Mouse (Mus musculus) duodenum, adult 2 months (tissue): Measurements from ENCODE around the gene Fgd5. TPM values are rescaled to one million over a fixed set of nuclear protein-coding genes. Genes with fewer than 3 reads are reported as not detected.

ENCODE experiments used
- polyA plus RNA-seq: library from polyadenylated mRNA; depleted of rRNA; stranded (reverse); fragments of >200 nt; gene quantifications from 2 replicates; pipeline ENCODE4 v1.2.3, GENCODE M21; 2012; ENCODE audit warnings: low replicate concordance; rRNA removed

Fgd5 gene
- 1.6 and 2.6 TPM in 2 replicates for polyA plus RNA-seq

DNA sequence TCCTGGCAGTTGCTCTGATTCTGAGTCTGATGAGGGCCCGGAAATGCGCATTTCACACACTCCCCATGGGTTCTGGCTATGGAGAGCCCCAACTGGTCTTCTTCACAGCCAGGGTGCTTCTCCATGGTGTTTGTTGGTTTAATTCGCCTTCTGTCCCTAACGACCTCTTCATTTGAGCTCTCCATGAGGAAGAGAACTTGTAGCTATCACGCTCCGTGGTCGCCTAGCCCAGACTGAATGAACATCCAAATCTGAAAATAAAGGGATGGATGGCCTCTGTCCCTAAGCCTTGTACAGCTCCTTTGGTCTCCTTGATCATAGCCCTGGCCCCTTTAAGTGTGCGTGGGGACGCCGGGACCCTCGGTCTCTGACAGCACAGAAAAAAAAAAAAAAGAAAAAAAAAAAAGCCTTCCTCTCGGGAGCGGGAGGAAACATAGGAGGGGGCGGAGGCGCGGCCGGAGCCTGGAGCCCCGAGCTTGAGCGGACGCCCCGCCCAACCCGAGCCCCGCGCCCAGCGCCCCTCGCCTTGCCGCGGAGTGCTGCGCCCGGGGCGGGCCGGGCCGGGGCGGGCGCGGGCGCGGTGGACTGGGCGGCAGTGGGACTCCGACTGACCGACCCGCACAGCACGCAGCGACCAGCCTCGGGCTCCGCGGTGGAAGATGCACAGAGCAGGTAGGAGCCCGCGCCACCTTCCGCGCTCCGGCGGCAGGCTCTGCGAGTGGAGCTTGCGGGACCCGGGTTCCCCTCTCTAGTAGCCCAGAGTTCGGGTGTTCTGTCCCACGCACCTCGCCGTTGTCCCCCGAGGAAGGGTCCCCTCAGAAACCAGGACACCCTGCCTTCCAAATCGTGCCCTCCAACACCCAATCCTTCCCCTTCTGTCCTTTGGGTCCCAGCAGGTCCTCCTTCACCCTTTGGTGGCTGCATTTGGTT, at the start of gene Fgd5:
TSS of gene Fgd5 (plus strand) at position 508 of the 930 bp plus-strand sequence.

DNA sequence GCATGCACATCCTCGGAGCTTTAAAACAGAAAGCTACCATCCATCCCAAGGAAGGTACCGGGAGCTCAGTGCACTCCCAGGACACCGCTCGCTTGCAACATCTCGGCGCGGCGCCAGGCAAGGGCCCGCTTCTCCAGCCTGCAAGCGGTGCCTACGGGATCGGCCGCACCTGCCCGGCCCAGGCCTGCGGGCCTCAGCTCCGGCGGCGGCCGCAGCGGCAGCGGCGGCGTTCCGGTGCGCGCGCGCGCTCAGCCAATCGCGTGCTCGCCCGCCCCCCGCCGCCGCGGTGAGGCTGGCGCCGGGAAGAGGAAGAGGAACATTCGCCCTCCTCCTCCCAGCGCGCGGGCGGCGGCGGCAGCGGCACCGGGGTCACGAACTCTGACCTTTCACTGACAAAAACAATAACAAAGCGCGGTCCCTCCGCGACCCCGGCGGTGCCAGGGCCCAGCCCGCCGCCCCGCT, 112.5 kb downstream of the Fgd5 start, which contains the start of gene Nr2c2:
TSS of gene Nr2c2 (plus strand) at position 261 of the 462 bp plus-strand sequence.

Other genes starting within 250 kb of the Fgd5 start
- 0.51 and 1.1 TPM in 2 replicates for gene Grip2, start 151.6 kb upstream of the Fgd5 start, polyA plus RNA-seq
- gene Ccdc174, start 100.8 kb upstream of the Fgd5 start, polyA plus RNA-seq: 1.3 and 1.6 TPM in 2 replicates
- gene 4930590J08Rik, start 76.1 kb upstream of the Fgd5 start, polyA plus RNA-seq: 0.02 TPM in 1 of 2 replicates, not detected in the other
- 4.8 and 7.4 TPM in 2 replicates for gene Nr2c2, start 112.5 kb downstream of the Fgd5 start, polyA plus RNA-seq
- gene Mrps25, start 205.2 kb downstream of the Fgd5 start, polyA plus RNA-seq: 2.4 and 3.3 TPM in 2 replicates
- gene Rbsn, start 236.0 kb downstream of the Fgd5 start, polyA plus RNA-seq: 3.2 TPM in 2 replicates